Mouse (Mus musculus) limb, embryonic 14.5 days (tissue): Measurements from ENCODE around the gene Enthd1. TPM values are rescaled to one million over a fixed set of nuclear protein-coding genes. Genes with fewer than 3 reads are reported as not detected.
"Not testable (repeated sequence)": the region's sequence is repeated elsewhere in the genome, so short reads cannot be mapped to it uniquely, and the experiment has no call there.

Experiments used
- ATAC-seq: fragments of 200-750 bp; cut with Nextera tagmentation; 2 replicates; pipeline ENCODE4 v1.8.0; 2017; ENCODE audit warnings: low read depth, moderate number of reproducible peaks, moderate TSS enrichment; ENCODE audit not compliant: low FRiP score
- DNase-seq: peaks from one replicate; pipeline ENCODE4 v3.0.0-alpha.2; 2015; ENCODE audit warnings: low spot score
- H3K27ac ChIP-seq: fragments of 300-500 bp; sonication (generic); replicated peaks from 2 replicates; pipeline ENCODE4 v1.5.1; 2014; ENCODE audit warnings: low read depth, mild to moderate bottlenecking, low read length, moderate library complexity, mixed read lengths
- H3K27me3 ChIP-seq: fragments of 300-500 bp; sonication (generic); 2 replicates; pipeline ENCODE4 v1.6.1; 2014; ENCODE audit warnings: low read length, mixed read lengths; ENCODE audit not compliant: control insufficient read depth, insufficient read depth
- H3K36me3 ChIP-seq: fragments of 300-500 bp; sonication (generic); 2 replicates; pipeline ENCODE4 v1.6.1; 2014; ENCODE audit warnings: mild to moderate bottlenecking, low read length, moderate library complexity, mixed read lengths; ENCODE audit not compliant: control insufficient read depth, insufficient read depth
- H3K4me1 ChIP-seq: fragments of 300-500 bp; sonication (generic); 2 replicates; pipeline ENCODE4 v1.6.1; 2014; ENCODE audit warnings: antibody characterized with exemption, low read length, mixed read lengths; ENCODE audit not compliant: control insufficient read depth, insufficient read depth
- H3K4me2 ChIP-seq: fragments of 300-500 bp; sonication (generic); replicated peaks from 2 replicates; pipeline ENCODE4 v1.6.1; 2014; ENCODE audit warnings: low read depth, mild to moderate bottlenecking, low read length, moderate library complexity; ENCODE audit not compliant: severe bottlenecking
- H3K4me3 ChIP-seq: fragments of 300-500 bp; sonication (generic); replicated peaks from 2 replicates; pipeline ENCODE4 v1.5.1; 2014; ENCODE audit warnings: low read length
- H3K9ac ChIP-seq: fragments of 300-500 bp; sonication (generic); 2 replicates; pipeline ENCODE4 v1.6.1; 2014; ENCODE audit warnings: mild to moderate bottlenecking, low read depth, low read length, moderate library complexity; ENCODE audit not compliant: severe bottlenecking
- H3K9me3 ChIP-seq: fragments of 300-500 bp; sonication (generic); 2 replicates; pipeline ENCODE4 v1.6.1; 2016; ENCODE audit warnings: low read length; ENCODE audit not compliant: control insufficient read depth
- POLR2A ChIP-seq: fragments of 200-500 bp; IDR thresholded peaks from 2 replicates; pipeline ENCODE4 v1.8.0; 2012; ENCODE audit warnings: inconsistent platforms, mild to moderate bottlenecking, moderate library complexity, borderline replicate concordance; ENCODE audit not compliant: insufficient read depth, insufficient read length; ENCODE audit errors: extremely low read depth
- WGBS: fragments of 180-500 bp; shearing (Covaris S2); extraction: QIAGEN DNeasy Blood & Tissue Kit; methylation state at CpG from one replicate; pipeline ENCODE4 v1.1.7; 2014; 5-methylcytosine and 5-hydroxymethylcytosine counted together
- polyA plus RNA-seq, 2 experiments: library from polyadenylated mRNA; depleted of rRNA in 1 of 2; stranded (reverse) in 1 of 2; unstranded in 1 of 2; fragments of >200 nt; fragmentation: Nextera tagmentation in 1 of 2; extraction: Ambion mirVana in 1 of 2; gene quantifications; 2 replicates each; pipeline versions ENCODE4 v1.2.1 to v1.2.3; 2012 to 2014

Gene Enthd1
- polyA plus RNA-seq, 2 experiments, result 0.04 TPM; not detected in 1

DNA sequence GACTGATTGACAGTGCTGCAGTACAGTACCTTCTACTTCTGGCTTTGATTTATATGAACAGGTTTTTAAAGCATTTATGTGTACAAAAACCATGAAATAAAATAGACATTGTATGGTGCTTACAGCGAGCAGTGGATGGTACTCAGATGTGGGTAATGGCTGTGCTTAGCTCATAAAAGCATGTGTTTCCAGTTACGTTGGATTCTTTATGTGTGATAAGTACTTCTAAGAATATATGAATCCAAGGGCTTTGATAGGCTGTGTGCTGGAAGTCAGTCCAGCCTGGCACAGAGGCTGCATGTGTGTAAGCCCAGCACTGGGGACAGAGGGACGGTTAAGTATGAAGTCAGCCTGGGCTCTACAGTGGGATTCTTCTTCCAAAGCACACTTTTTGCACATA is 48.4 kb downstream of the Enthd1 start:
- no peaks in the 10 kb centered on the region for H3K9me3 ChIP-seq
- DNase-seq (peak; percentile 59), ATAC-seq (no peak)
- no peak overlapping the region for H3K4me2 ChIP-seq
- H3K4me3 ChIP-seq, result no peak overlapping the region
- H3K36me3 ChIP-seq, result no peaks in the 10 kb centered on the region
- H3K9ac ChIP-seq, result no peak overlapping the region
- 37% methylated on average over 3 of the region's 3 CpGs for WGBS
- H3K4me1 ChIP-seq, result peaks cover 19% of the 10 kb centered on the region
- no peak overlapping the region for H3K27ac ChIP-seq
- H3K27me3 ChIP-seq, result no peaks in the 10 kb centered on the region
- TF ChIP-seq POLR2A, result no peak

DNA sequence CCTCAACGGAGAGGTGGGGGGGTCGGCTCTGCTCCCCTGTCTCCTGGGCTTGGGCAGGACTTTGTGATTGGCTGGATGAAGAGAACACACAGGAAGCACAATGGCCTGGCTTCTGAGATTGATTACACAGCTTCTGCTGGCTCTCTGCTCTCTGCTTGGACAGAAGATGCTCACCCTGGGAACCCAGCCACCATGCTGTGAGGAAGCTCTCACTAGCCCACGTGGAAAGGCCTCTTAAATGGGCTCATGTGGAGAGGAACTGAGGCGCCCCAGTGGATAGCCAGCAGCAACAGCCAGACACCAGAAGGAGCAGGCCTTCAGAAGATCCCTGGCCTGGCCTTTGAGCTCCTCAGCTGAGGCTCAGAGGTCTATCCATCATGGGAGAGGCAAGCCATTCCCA is 59.9 kb downstream of the Enthd1 start:
- ATAC-seq (no peak), DNase-seq (no peak)
- Histone ChIP-seq H3K9ac (no peak overlapping the region), H3K36me3 (no peaks in the 10 kb centered on the region), H3K4me2 (no peak overlapping the region), H3K4me3 (no peak overlapping the region), H3K27me3 (no peaks in the 10 kb centered on the region), H3K27ac (no peak overlapping the region), H3K9me3 (no peaks in the 10 kb centered on the region), H3K4me1 (no peaks in the 10 kb centered on the region)
- no peak for TF ChIP-seq POLR2A
- 22% methylated on average over 4 of the region's 4 CpGs for WGBS

DNA sequence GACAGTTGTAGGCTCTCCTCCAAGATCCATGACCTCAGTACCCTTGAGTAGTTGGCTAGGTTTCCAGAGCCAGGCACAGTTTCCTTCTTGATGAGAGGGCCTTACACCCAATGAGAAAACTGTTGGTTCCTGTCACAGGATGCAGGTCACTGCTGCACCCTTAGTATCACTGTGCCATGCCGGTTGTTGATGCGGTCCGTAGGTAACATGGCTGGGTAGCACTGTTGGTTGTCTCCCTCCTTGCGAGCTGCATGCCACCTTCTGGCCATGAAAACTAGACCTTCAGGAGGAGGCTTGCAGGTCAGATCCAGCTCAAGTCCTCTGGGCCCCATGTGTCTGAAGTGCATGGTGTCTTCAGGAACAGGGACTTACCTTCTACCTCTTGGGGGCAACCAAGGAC is 61.8 kb downstream of the Enthd1 start:
- H3K36me3 ChIP-seq, H3K4me3 ChIP-seq, H3K27ac ChIP-seq, H3K9ac ChIP-seq, H3K9me3 ChIP-seq, H3K27me3 ChIP-seq, H3K4me2 ChIP-seq, ATAC-seq, DNase-seq, H3K4me1 ChIP-seq: not testable (repeated sequence)
- 96% methylated on average over 4 of the region's 4 CpGs for WGBS

DNA sequence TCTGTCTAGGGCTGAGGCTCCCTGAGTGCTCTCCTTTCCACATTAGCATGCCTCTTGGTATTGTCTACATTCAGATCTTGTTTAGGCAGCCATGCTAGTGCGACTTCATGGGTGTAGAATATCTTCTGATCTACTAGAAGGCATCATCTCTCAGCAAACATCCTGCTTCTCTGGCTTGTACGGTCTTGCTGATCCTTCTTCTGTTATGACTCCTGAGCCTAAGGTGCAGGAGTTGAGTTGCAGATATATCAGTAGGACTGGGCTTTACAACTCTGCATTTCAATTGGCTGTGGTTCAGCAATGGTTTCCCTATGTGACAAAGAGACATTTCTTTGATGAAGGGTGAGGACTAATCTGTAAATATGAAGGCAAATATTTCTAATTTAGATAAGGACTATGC is 62.2 kb downstream of the Enthd1 start:
- Histone ChIP-seq H3K9ac (no peak overlapping the region), H3K4me3 (no peak overlapping the region), H3K36me3 (no peaks in the 10 kb centered on the region), H3K27me3 (no peaks in the 10 kb centered on the region), H3K4me2 (no peak overlapping the region), H3K27ac (no peak overlapping the region), H3K9me3 (no peaks in the 10 kb centered on the region), H3K4me1 (no peaks in the 10 kb centered on the region)
- ATAC-seq, result no peak
- WGBS, result 84% methylated on average over 2 of the region's 2 CpGs
- DNase-seq, result no peak
- TF ChIP-seq POLR2A, result no peak

DNA sequence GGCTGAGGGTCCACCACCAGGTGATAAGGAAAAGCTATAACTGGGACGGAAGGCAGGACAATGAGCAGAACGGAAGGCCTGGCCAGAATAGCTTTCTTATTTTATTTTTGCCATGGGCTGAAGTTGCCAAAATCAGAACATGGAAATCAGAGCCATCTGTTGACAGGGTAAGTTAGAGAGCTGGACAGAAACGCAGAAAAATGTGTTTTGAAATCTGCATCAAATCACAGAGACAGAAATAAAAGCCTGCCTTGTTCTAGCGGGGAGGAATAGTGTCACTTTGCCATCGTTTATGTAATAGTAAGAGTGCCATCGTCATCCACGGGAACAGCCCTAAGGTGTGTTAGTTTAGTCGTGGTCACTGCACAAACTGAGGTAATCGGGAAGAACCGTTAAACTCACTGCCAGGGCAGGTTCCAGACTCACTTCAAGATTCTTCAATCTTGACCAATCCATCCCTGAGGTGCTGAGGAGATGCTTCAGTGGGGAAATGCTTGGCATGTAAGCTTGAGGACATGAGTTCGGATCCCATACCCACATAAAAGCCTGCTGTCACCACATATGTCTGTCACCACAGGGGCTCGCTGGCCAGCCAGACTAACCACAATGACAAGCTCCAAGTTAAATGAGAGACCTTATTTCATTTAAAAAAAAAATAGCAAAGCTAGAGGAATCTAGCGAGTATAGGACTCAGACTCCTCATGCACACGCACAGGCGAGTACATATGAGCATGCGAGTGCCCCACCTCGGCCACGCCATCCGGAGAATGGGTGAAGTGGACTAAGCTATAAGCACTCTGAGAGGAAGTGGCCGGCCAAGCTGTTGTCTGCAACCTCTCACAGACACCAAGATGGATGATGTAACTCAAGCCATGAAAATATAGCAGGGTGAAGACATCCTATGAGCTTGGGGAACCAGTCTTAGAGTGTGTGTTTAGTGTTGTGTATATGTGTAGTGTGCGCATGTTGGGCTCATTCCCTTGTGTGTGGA is 63.6 kb downstream of the Enthd1 start:
- Histone ChIP-seq H3K9me3 (no peaks in the 10 kb centered on the region), H3K27ac (no peak overlapping the region), H3K4me2 (no peak overlapping the region), H3K4me3 (no peak overlapping the region), H3K9ac (no peak overlapping the region), H3K36me3 (no peaks in the 10 kb centered on the region), H3K4me1 (no peaks in the 10 kb centered on the region), H3K27me3 (no peaks in the 10 kb centered on the region)
- ATAC-seq (no peak), DNase-seq (no peak)
- 76% methylated on average over 21 of the region's 21 CpGs for WGBS
- TF ChIP-seq POLR2A, result no peak
